In the genomic region with DNA sequence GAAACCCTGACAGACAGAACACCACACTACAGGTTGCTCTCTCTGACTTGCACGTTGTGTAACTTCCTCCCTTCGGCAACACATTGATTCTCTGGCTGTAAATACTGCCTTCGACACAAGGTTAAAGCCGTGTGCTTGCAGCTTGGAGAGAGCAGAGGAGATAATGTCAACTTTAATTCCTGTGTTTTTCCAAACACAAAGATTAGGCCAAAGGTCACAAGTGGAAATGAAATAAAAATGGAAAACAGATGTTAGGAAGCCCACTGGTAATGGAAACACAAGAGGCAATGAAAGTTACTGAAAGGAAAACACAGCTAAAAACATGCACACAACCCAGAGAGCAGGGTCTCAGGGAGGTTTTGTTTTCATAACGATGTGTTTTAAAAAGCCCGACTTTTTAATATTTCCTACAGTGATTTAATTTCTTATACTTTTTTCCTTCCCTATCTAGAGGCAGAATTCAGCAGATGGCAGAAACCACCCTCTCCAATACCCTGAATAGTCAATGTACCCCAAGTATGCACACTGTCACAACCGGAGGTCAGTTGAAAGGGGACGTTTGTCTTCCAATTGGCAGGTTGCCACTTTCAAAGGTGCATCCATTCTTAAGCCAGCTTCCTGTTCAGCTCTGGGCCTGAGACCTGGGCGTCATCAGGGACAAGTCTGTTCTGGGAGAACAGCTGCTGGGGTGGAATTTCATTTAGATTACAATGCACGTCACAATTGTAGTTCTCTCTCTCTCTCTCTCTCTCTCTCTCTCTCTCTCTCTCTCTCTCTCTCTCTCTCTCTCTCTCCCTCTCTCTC, we compare ENCODE assay signal across 8 mouse cellular contexts.
DNase-seq lines count a peak whose midpoint lies in the region; ATAC-seq and TF ChIP-seq lines count a peak whose summit lies in the region.

No protein-coding gene starts in this region.

- no peak overlapping the region for H3K27ac ChIP-seq in heart, embryonic 11.5 days (ENCODE audit: low read depth, low read length)
- peak overlapping the region; percentile 70 for H3K27ac ChIP-seq in heart, postnatal 0 days (ENCODE audit: low read depth)
- H3K27ac ChIP-seq in limb, embryonic 12.5 days = peak overlapping the region; percentile 80

- no peak for TF ChIP-seq CTCF in heart, postnatal 0 days (IDR thresholded peaks at IDR 0.05; ENCODE audit: low read depth)

- ATAC-seq in heart, embryonic 11.5 days (replicated peaks; ENCODE audit: insufficient number of reproducible peaks, low FRiP score, low TSS enrichment) = no peak
- peak; percentile 61; the same call in 1 of the 2 replicates for ATAC-seq in heart, postnatal 0 days (ENCODE audit: insufficient read depth, low read depth)
- ATAC-seq in limb, embryonic 12.5 days (ENCODE audit: insufficient number of reproducible peaks, insufficient read depth, low FRiP score, low TSS enrichment, low read depth) = 0 out of 2 replicates have a peak, but pooled peaks have one; percentile 53
- ATAC-seq in activated CD4-positive, CD25-positive, alpha-beta regulatory T cell, adult 4 months = no peak

- H3K9me3 ChIP-seq in heart, embryonic 11.5 days (replicated peaks; ENCODE audit: control insufficient read depth, low read length) = no peaks in the 10 kb centered on the region
- no peaks in the 10 kb centered on the region for H3K9me3 ChIP-seq in heart, postnatal 0 days (replicated peaks; ENCODE audit: control insufficient read depth, low read length)
- no peaks in the 10 kb centered on the region for H3K9me3 ChIP-seq in limb, embryonic 12.5 days

- H3K4me2 ChIP-seq in heart, embryonic 11.5 days = no peak overlapping the region
- H3K4me2 ChIP-seq in heart, postnatal 0 days (ENCODE audit: low read depth, low read length) = 0 out of 2 replicates have a peak overlapping the region, but pooled peaks have one; percentile 21
- H3K4me2 ChIP-seq in limb, embryonic 12.5 days = peak overlapping the region; percentile 45

- DNase-seq in heart, adult 11 months = peak; percentile 97
- peak; percentile 34 to 43 for DNase-seq in adrenal gland, postnatal 36 days
- DNase-seq in heart, postnatal 0 days (ENCODE audit: low spot score) = peak; percentile 79
- no peak for DNase-seq in spleen, postnatal 14 days (ENCODE audit: low spot score in 2 of 2)
- DNase-seq in thymus, postnatal 4 days = no peak

- no peak overlapping the region for H3K9ac ChIP-seq in heart, embryonic 11.5 days (ENCODE audit: low read depth, low read length)
- H3K9ac ChIP-seq in heart, postnatal 0 days (replicated peaks; ENCODE audit: low read depth, low read length) = no peak overlapping the region
- no peak overlapping the region for H3K9ac ChIP-seq in limb, embryonic 12.5 days (replicated peaks)

- no peaks in the 10 kb centered on the region for H3K27me3 ChIP-seq in heart, embryonic 11.5 days (ENCODE audit: control insufficient read depth, insufficient read depth, low read length)
- no peaks in the 10 kb centered on the region for H3K27me3 ChIP-seq in heart, postnatal 0 days (ENCODE audit: control insufficient read depth, insufficient read depth, low read length)
- 0 out of 2 replicates have a peak, but pooled peaks cover 2% of the 10 kb centered on the region for H3K27me3 ChIP-seq in limb, embryonic 12.5 days

- peaks cover 22% of the 10 kb centered on the region for H3K4me1 ChIP-seq in heart, embryonic 11.5 days (ENCODE audit: control insufficient read depth, insufficient read depth, low read length)
- H3K4me1 ChIP-seq in heart, postnatal 0 days (ENCODE audit: control insufficient read depth, insufficient read depth) = peaks cover 42% of the 10 kb centered on the region
- H3K4me1 ChIP-seq in limb, embryonic 12.5 days (replicated peaks) = peaks cover 40% of the 10 kb centered on the region

- TF ChIP-seq EP300 in heart, postnatal 0 days (IDR thresholded peaks at IDR 0.05; ENCODE audit: low read depth) = no peak

- H3K36me3 ChIP-seq in heart, embryonic 11.5 days (ENCODE audit: control insufficient read depth, insufficient read depth, low read length) = no peaks in the 10 kb centered on the region
- no peaks in the 10 kb centered on the region for H3K36me3 ChIP-seq in heart, postnatal 0 days (replicated peaks; ENCODE audit: control insufficient read depth, insufficient read depth, low read length)
- H3K36me3 ChIP-seq in limb, embryonic 12.5 days = no peaks in the 10 kb centered on the region

- no peak overlapping the region for H3K4me3 ChIP-seq in heart, embryonic 11.5 days (ENCODE audit: low read depth, low read length)
- H3K4me3 ChIP-seq in heart, postnatal 0 days (ENCODE audit: low read depth, low read length) = no peak overlapping the region
- H3K4me3 ChIP-seq in limb, embryonic 12.5 days (replicated peaks) = no peak overlapping the region

- WGBS in heart, embryonic 11.5 days (ENCODE audit: insufficient replicate concordance) = 35% methylated on average over 10 of the region's 10 CpGs
- 32% methylated on average over 10 of the region's 10 CpGs for WGBS in heart, postnatal 0 days
- 3% methylated on average over 10 of the region's 10 CpGs for WGBS in limb, embryonic 12.5 days

Comparison
In these comparisons a context has a peak if more than half of its experiments do, and no peak if none do; other contexts are left out.
1. ATAC-seq: peak in heart, postnatal 0 days (single experiment) and limb, embryonic 12.5 days (single experiment); none in heart, embryonic 11.5 days (single experiment) and activated CD4-positive, CD25-positive, alpha-beta regulatory T cell, adult 4 months (single experiment).
2. DNase-seq: peak in heart, adult 11 months (single experiment), adrenal gland, postnatal 36 days (2 of 2) and heart, postnatal 0 days (single experiment); none in spleen, postnatal 14 days (0 of 2) and thymus, postnatal 4 days (single experiment).